Mouse (Mus musculus): ENCODE results near the gene Nab2.

The Nab2 gene

GRCm38 (mm10) chr10:127615034-127615374 lies 53.4 kb downstream of the Nab2 start:
- DNase-seq (ENCODE audit: low spot score) = no peak

GRCm38 (mm10) chr10:127614236-127615033 lies 53.9 kb downstream of the Nab2 start:
- no peak for DNase-seq (ENCODE audit: low spot score)

- DNase-seq (ENCODE audit: low spot score) = no peak
Measured at GRCm38 (mm10) chr10:127612079-127612775, 56.1 kb downstream of the Nab2 start.
